Mouse (Mus musculus): Measurements from ENCODE around the gene Gm6217. TPM values are rescaled to one million over a fixed set of nuclear protein-coding genes. Genes with fewer than 3 reads are reported as not detected.

Gm6217 gene
- not detected for polyA plus RNA-seq (2017; shearing (Covaris generic))

GRCm38 (mm10) chr1:82931326-82931725 is at the start of gene Gm6217:
Gene Gm6217, minus strand, starts transcription at chr1:82931399.

GRCm38 (mm10) chr1:82959870-82960385 is 28.7 kb upstream of the Gm6217 start, which contains the start of gene Gm47955:
Gene Gm47955, plus strand, starts transcription at chr1:82960286.

GRCm38 (mm10) chr1:82955913-82956312 is 24.7 kb upstream of the Gm6217 start, which contains the start of gene Gm7544:
Gene Gm7544, minus strand, starts transcription at chr1:82956013.

GRCm38 (mm10) chr1:82943295-82943694 is 12.1 kb upstream of the Gm6217 start, which contains the start of gene A030003K21Rik:
Gene A030003K21Rik, minus strand, starts transcription at chr1:82943388.

GRCm38 (mm10) chr1:82924650-82925049 is 6.5 kb downstream of the Gm6217 start, which contains the start of gene A030014E15Rik:
Gene A030014E15Rik, plus strand, starts transcription at chr1:82924917.

GRCm38 (mm10) chr1:82913025-82913424 is 18.2 kb downstream of the Gm6217 start, which contains the start of gene A030005L19Rik:
Gene A030005L19Rik, plus strand, starts transcription at chr1:82913325.

Other genes with a start within 250 kb of the Gm6217 start
- gene Mff, start 206.5 kb downstream of the Gm6217 start, polyA plus RNA-seq (2017; shearing (Covaris generic)) = 137 TPM
- not detected for gene Tm4sf20, start 162.9 kb downstream of the Gm6217 start, polyA plus RNA-seq (2017; shearing (Covaris generic))
- gene Gm47791, start 160.2 kb downstream of the Gm6217 start, polyA plus RNA-seq (2017; shearing (Covaris generic)) = not detected
- gene Agfg1, start 91.9 kb downstream of the Gm6217 start, polyA plus RNA-seq (2017; shearing (Covaris generic)) = 138 TPM
- not detected for gene A030005L19Rik, start 18.1 kb downstream of the Gm6217 start, polyA plus RNA-seq (2017; shearing (Covaris generic))
- gene A030014E15Rik, start 6.5 kb downstream of the Gm6217 start, polyA plus RNA-seq (2017; shearing (Covaris generic)) = not detected
- not detected for gene A030003K21Rik, start 12.0 kb upstream of the Gm6217 start, polyA plus RNA-seq (2017; shearing (Covaris generic))
- gene Gm7544, start 24.6 kb upstream of the Gm6217 start, polyA plus RNA-seq (2017; shearing (Covaris generic)) = not detected
- not detected for gene Gm47955, start 28.9 kb upstream of the Gm6217 start, polyA plus RNA-seq (2017; shearing (Covaris generic))
- gene Gm47959, start 69.1 kb upstream of the Gm6217 start, polyA plus RNA-seq (2017; shearing (Covaris generic)) = not detected
- not detected for gene Slc19a3, start 107.0 kb upstream of the Gm6217 start, polyA plus RNA-seq (2017; shearing (Covaris generic))
- not detected for gene Krtap28-10, start 111.1 kb upstream of the Gm6217 start, polyA plus RNA-seq (2017; shearing (Covaris generic))
- not detected for gene Gm47969, start 113.5 kb upstream of the Gm6217 start, polyA plus RNA-seq (2017; shearing (Covaris generic))
- not detected for gene A030005K14Rik, start 128.0 kb upstream of the Gm6217 start, polyA plus RNA-seq (2017; shearing (Covaris generic))
- gene Krtap28-13, start 129.5 kb upstream of the Gm6217 start, polyA plus RNA-seq (2017; shearing (Covaris generic)) = not detected
- not detected for gene Ccl20, start 185.4 kb upstream of the Gm6217 start, polyA plus RNA-seq (2017; shearing (Covaris generic))
- gene Daw1, start 228.4 kb upstream of the Gm6217 start, polyA plus RNA-seq (2017; shearing (Covaris generic)) = not detected